Mouse (Mus musculus) embryonic fibroblast, embryonic 13.5 days (primary cell): ENCODE measurements at regions not wholly inside any gene's neighbourhood (a gene's known extent, or its start where the extent isn't known, plus 50 kb on each side); places are given as distances from the start of the nearest gene placed in this dataset.

Experiments used
- CTCF ChIP-seq: IDR thresholded peaks from 2 replicates; pipeline ENCODE4 v1.5.1; 2011; ENCODE audit warnings: mild to moderate bottlenecking, control low read depth, low read length, moderate library complexity, borderline replicate concordance; ENCODE audit not compliant: insufficient read depth
- POLR2A ChIP-seq: IDR thresholded peaks from 2 replicates; pipeline ENCODE4 v1.6.1; 2011; ENCODE audit warnings: low read depth, mild to moderate bottlenecking, control low read depth, low read length, moderate library complexity

DNA sequence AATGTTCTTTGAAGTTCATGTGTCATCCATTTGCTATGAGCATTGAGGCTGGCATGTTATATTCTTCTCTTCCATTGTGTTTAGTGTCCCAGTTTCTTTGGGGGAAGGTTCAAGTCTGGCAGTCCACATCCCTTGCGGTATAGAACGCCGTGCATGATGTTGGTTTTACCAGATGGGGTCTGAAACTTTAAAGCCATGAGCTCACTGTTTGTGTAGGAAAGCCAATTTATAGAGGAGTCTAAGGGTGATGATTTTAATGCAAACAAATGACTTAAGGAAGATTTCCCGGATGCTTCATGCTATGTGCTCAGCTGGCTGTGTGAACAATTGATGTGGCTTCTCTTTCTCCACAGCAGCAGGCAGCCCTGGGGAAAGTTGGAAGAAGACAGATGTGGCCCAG lies 104.0 kb upstream of the Hey2 start:
- TF ChIP-seq CTCF = no peak
- TF ChIP-seq POLR2A = no peak
